Mouse (Mus musculus) heart, embryonic 12.5 days (tissue): ENCODE measurements around the gene Bcl10. TPM values are rescaled to one million over a fixed set of nuclear protein-coding genes. Genes with fewer than 3 reads are reported as not detected.

ENCODE experiments used
- ATAC-seq: fragments of 200-750 bp; cut with Nextera tagmentation; 2 replicates; pipeline ENCODE4 v1.8.0; 2017; ENCODE audit warnings: moderate TSS enrichment, moderate library complexity; ENCODE audit not compliant: insufficient number of reproducible peaks, low FRiP score
- H3K27ac ChIP-seq: fragments of 300-500 bp; sonication (generic); 2 replicates; pipeline ENCODE4 v1.5.1; 2016; ENCODE audit warnings: mild to moderate bottlenecking, moderate library complexity; ENCODE audit not compliant: poor library complexity, severe bottlenecking
- H3K27me3 ChIP-seq: fragments of 300-500 bp; sonication (generic); replicated peaks from 2 replicates; pipeline ENCODE4 v1.6.1; 2016; ENCODE audit warnings: mild to moderate bottlenecking, moderate library complexity
- H3K36me3 ChIP-seq: fragments of 300-500 bp; sonication (generic); 2 replicates; pipeline ENCODE4 v1.6.1; 2016; ENCODE audit warnings: mild to moderate bottlenecking, moderate library complexity
- H3K4me1 ChIP-seq: fragments of 300-500 bp; sonication (generic); replicated peaks from 2 replicates; pipeline ENCODE4 v1.6.1; 2016; ENCODE audit warnings: mild to moderate bottlenecking
- H3K4me2 ChIP-seq: fragments of 300-500 bp; sonication (generic); 2 replicates; pipeline ENCODE4 v1.6.1; 2016; ENCODE audit warnings: mild to moderate bottlenecking, moderate library complexity
- H3K4me3 ChIP-seq: fragments of 300-500 bp; sonication (generic); 2 replicates; pipeline ENCODE4 v1.5.1; 2016; ENCODE audit warnings: mild to moderate bottlenecking
- H3K9ac ChIP-seq: fragments of 300-500 bp; sonication (generic); 2 replicates; pipeline ENCODE4 v1.6.1; 2016; ENCODE audit warnings: mild to moderate bottlenecking, moderate library complexity
- H3K9me3 ChIP-seq: fragments of 300-500 bp; sonication (generic); replicated peaks from 2 replicates; pipeline ENCODE4 v1.6.1; 2016; ENCODE audit warnings: mild to moderate bottlenecking, moderate library complexity
- WGBS: fragments of 180-500 bp; shearing (Covaris S2); methylation state at CpG from one replicate; pipeline ENCODE4 v1.1.7; 2016; 5-methylcytosine and 5-hydroxymethylcytosine counted together
- polyA plus RNA-seq: library from polyadenylated mRNA; unstranded; fragments of >200 nt; fragmentation: Nextera tagmentation; extraction: Ambion mirVana; gene quantifications from 2 replicates; pipeline ENCODE4 v1.2.1, GENCODE M21; 2016

Gene Bcl10
- polyA plus RNA-seq, 1 experiment from 2014 or later, result 43.1 TPM

GRCm38 (mm10) chr3:145938405-145939349 is 16.1 kb downstream of the Bcl10 start:
- peak overlapping the region; percentile 90 for H3K4me2 ChIP-seq
- peak overlapping the region; percentile 96 for H3K9ac ChIP-seq
- 17% methylated on average over 49 of the region's 50 CpGs for WGBS
- peaks cover 24% of the 10 kb centered on the region for H3K4me1 ChIP-seq
- peak overlapping the region; percentile 62 for H3K27ac ChIP-seq
- peak overlapping the region; percentile 98 for H3K4me3 ChIP-seq
- no peaks in the 10 kb centered on the region for H3K27me3 ChIP-seq
- H3K9me3 ChIP-seq, result no peaks in the 10 kb centered on the region
- ATAC-seq, result peak; percentile 20
- H3K36me3 ChIP-seq, result peaks cover 34% of the 10 kb centered on the region

GRCm38 (mm10) chr3:145939402-145939801 is 16.8 kb downstream of the Bcl10 start:
- Histone ChIP-seq H3K4me3 (peak overlapping the region; percentile 98), H3K27me3 (no peaks in the 10 kb centered on the region), H3K36me3 (peaks cover 36% of the 10 kb centered on the region), H3K4me1 (peaks cover 24% of the 10 kb centered on the region), H3K27ac (no peak overlapping the region), H3K9me3 (no peaks in the 10 kb centered on the region), H3K4me2 (peak overlapping the region; percentile 90), H3K9ac (peak overlapping the region; percentile 96)
- ATAC-seq, result no peak
- WGBS, result 58% methylated on average over 12 of the region's 12 CpGs

GRCm38 (mm10) chr3:145939971-145940370 is 17.4 kb downstream of the Bcl10 start:
- peak overlapping the region; percentile 96 for H3K9ac ChIP-seq
- 78% methylated on average over 4 of the region's 4 CpGs for WGBS
- H3K4me2 ChIP-seq, result no peak overlapping the region
- H3K27ac ChIP-seq, result no peak overlapping the region
- peaks cover 38% of the 10 kb centered on the region for H3K36me3 ChIP-seq
- no peak for ATAC-seq
- H3K4me1 ChIP-seq, result peaks cover 24% of the 10 kb centered on the region
- H3K9me3 ChIP-seq, result no peaks in the 10 kb centered on the region
- H3K4me3 ChIP-seq, result no peak overlapping the region
- no peaks in the 10 kb centered on the region for H3K27me3 ChIP-seq

GRCm38 (mm10) chr3:145941971-145942370 is 19.4 kb downstream of the Bcl10 start:
- H3K4me1 ChIP-seq, result peaks cover 38% of the 10 kb centered on the region
- no peaks in the 10 kb centered on the region for H3K27me3 ChIP-seq
- no peak overlapping the region for H3K4me3 ChIP-seq
- H3K36me3 ChIP-seq, result peaks cover 44% of the 10 kb centered on the region
- 1% methylated on average over 3 of the region's 3 CpGs for WGBS
- H3K9me3 ChIP-seq, result no peaks in the 10 kb centered on the region
- H3K4me2 ChIP-seq, result no peak overlapping the region
- H3K27ac ChIP-seq, result no peak overlapping the region
- no peak for ATAC-seq
- no peak overlapping the region for H3K9ac ChIP-seq

- Histone ChIP-seq H3K27me3 (no peaks in the 10 kb centered on the region), H3K9ac (no peak overlapping the region), H3K4me1 (peaks cover 34% of the 10 kb centered on the region), H3K4me3 (no peak overlapping the region), H3K36me3 (peaks cover 41% of the 10 kb centered on the region), H3K9me3 (no peaks in the 10 kb centered on the region), H3K27ac (no peak overlapping the region), H3K4me2 (no peak overlapping the region)
- no peak for ATAC-seq
- 77% methylated on average over 7 of the region's 7 CpGs for WGBS
Measured at GRCm38 (mm10) chr3:145944348-145944747, 21.7 kb downstream of the Bcl10 start.

- Histone ChIP-seq H3K9me3 (no peaks in the 10 kb centered on the region), H3K27me3 (no peaks in the 10 kb centered on the region), H3K4me1 (peaks cover 33% of the 10 kb centered on the region), H3K27ac (peak overlapping the region; percentile 92; the same call in 1 of the 2 replicates), H3K4me2 (no peak overlapping the region), H3K9ac (no peak overlapping the region), H3K36me3 (peaks cover 32% of the 10 kb centered on the region), H3K4me3 (no peak overlapping the region)
- WGBS, result 82% methylated on average over 3 of the region's 3 CpGs
- no peak for ATAC-seq
Measured at GRCm38 (mm10) chr3:145945904-145946303, 23.3 kb downstream of the Bcl10 start.

- H3K27ac ChIP-seq, result peak overlapping the region; percentile 92
- 23% methylated on average over 2 of the region's 2 CpGs for WGBS
- H3K27me3 ChIP-seq, result no peaks in the 10 kb centered on the region
- H3K4me3 ChIP-seq, result no peak overlapping the region
- H3K9me3 ChIP-seq, result no peaks in the 10 kb centered on the region
- peak overlapping the region; percentile 18; the same call in 1 of the 2 replicates for H3K4me2 ChIP-seq
- H3K4me1 ChIP-seq, result peaks cover 33% of the 10 kb centered on the region
- ATAC-seq, result no peak
- H3K9ac ChIP-seq, result peak overlapping the region; percentile 33
- H3K36me3 ChIP-seq, result peaks cover 27% of the 10 kb centered on the region
Measured at GRCm38 (mm10) chr3:145946654-145947053, 24.1 kb downstream of the Bcl10 start.

- WGBS, result 47% methylated on average over 6 of the region's 6 CpGs
- H3K9me3 ChIP-seq, result no peaks in the 10 kb centered on the region
- H3K4me1 ChIP-seq, result peaks cover 40% of the 10 kb centered on the region
- ATAC-seq, result no peak
- no peak overlapping the region for H3K4me2 ChIP-seq
- H3K36me3 ChIP-seq, result peaks cover 27% of the 10 kb centered on the region
- 0 out of 2 replicates have a peak overlapping the region, but pooled peaks have one; percentile 92 for H3K27ac ChIP-seq
- H3K9ac ChIP-seq, result no peak overlapping the region
- no peaks in the 10 kb centered on the region for H3K27me3 ChIP-seq
- no peak overlapping the region for H3K4me3 ChIP-seq
Measured at GRCm38 (mm10) chr3:145947539-145948204, 25.1 kb downstream of the Bcl10 start.

GRCm38 (mm10) chr3:145950034-145950814 is 27.6 kb downstream of the Bcl10 start:
- peak; percentile 73 for ATAC-seq
- peak overlapping the region; percentile 34 for H3K9ac ChIP-seq
- H3K27ac ChIP-seq, result no peak overlapping the region
- no peaks in the 10 kb centered on the region for H3K9me3 ChIP-seq
- no peaks in the 10 kb centered on the region for H3K27me3 ChIP-seq
- H3K4me2 ChIP-seq, result peak overlapping the region; percentile 61
- WGBS, result 6% methylated on average over 15 of the region's 15 CpGs
- H3K4me1 ChIP-seq, result peaks cover 50% of the 10 kb centered on the region
- peak overlapping the region; percentile 21 for H3K4me3 ChIP-seq
- peaks cover 4% of the 10 kb centered on the region for H3K36me3 ChIP-seq

GRCm38 (mm10) chr3:145950815-145951130 is 28.2 kb downstream of the Bcl10 start:
- Histone ChIP-seq H3K4me3 (peak overlapping the region; percentile 21; the same call in 1 of the 2 replicates), H3K9ac (no peak overlapping the region; the same call in 1 of the 2 replicates), H3K27me3 (no peaks in the 10 kb centered on the region), H3K4me1 (peaks cover 47% of the 10 kb centered on the region), H3K4me2 (peak overlapping the region; percentile 61), H3K27ac (no peak overlapping the region), H3K9me3 (no peaks in the 10 kb centered on the region), H3K36me3 (no peaks in the 10 kb centered on the region)
- ATAC-seq, result no peak
- 29% methylated on average over 5 of the region's 5 CpGs for WGBS
